23 mouse cellular contexts compared by ENCODE assay signal in the genomic region with DNA sequence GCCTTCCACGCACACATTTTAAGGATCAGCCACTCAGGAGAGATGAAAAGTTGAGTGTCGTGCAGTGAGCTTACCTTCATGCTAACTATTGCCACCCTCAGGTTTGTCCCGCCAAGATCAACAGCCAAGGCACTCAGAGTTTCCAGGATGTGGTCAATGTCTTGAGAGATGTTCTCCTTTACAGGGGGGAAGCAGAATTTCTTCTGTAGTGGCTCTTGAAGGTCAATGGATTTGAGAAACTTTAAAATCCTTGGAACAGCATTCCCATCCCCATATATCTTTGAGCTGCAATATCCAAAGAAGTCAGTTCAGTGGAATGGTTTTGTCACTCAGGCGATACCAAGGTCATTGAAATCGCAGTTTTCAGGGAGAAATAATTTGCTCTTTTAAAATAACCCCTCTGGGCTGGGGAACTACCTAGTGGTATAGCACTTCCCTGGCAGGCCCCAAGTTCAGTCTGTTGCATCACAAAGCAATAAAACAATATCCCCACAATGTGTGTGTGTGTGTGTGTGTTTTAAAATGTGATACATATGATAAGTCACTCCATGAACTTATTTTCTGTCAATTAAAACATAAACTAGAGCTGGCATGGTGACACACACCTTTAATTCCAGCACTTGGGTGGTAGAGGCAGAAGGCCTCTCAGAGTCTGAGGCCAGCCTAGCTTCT. TPM values are rescaled to one million over a fixed set of nuclear protein-coding genes. Genes with fewer than 3 reads are reported as not detected.
DNase-seq lines count a peak whose midpoint lies in the region; ATAC-seq and TF ChIP-seq lines count a peak whose summit lies in the region.
"Had no signal": no experiment of that assay in that cellular context is flagged by ENCODE, and none has a peak within 500 bp of the region (broad histone marks: within the 10 kb centered on the region; RNA-seq: fewer than 3 reads in every experiment).

No protein-coding gene starts in this region.

- no peak overlapping the region for H3K4me3 ChIP-seq in spleen, adult 2 months (ENCODE audit: extremely low read depth, insufficient read depth, insufficient read length)
- H3K4me3 ChIP-seq: embryonic facial prominence, embryonic 10.5 days; forebrain, embryonic 13.5 days; gastrocnemius, adult 2 months; heart, embryonic 10.5 days; hindbrain, embryonic 13.5 days had no signal

- H3K27me3 ChIP-seq in spleen, adult 2 months (ENCODE audit: control insufficient read depth, insufficient read depth, low read length) = no peaks in the 10 kb centered on the region
- H3K27me3 ChIP-seq: forebrain, embryonic 13.5 days; hindbrain, embryonic 13.5 days had no signal

- H3K4me1 ChIP-seq in spleen, adult 2 months (ENCODE audit: control insufficient read depth, insufficient read depth, insufficient read length) = no peaks in the 10 kb centered on the region
- H3K4me1 ChIP-seq: embryonic facial prominence, embryonic 10.5 days; forebrain, embryonic 13.5 days; heart, embryonic 10.5 days; hindbrain, embryonic 13.5 days had no signal

- 71% methylated on average over 5 of the region's 5 CpGs for WGBS in spleen, adult 2 months

- peak in 1 of 2 experiments; percentile 27 for DNase-seq in spleen, adult 2 months (ENCODE audit: low read depth in 1 of 2, low spot score in 2 of 2)
- no peak for DNase-seq in spleen, adult 12 weeks (ENCODE audit: low spot score)
- peak; percentile 64 for DNase-seq in naive thymus-derived CD4-positive, alpha-beta T cell, adult 2 months (ENCODE audit: low read depth)
- no peak for DNase-seq in heart, adult 11 months
- DNase-seq in right cerebral cortex, postnatal 4 days = no peak
- DNase-seq in gastrocnemius, adult 8-10 months (ENCODE audit: low spot score in 2 of 2) = no peak
- DNase-seq: adrenal gland, postnatal 14 days; cerebellum, adult 11-12 months; cerebellum, adult 9-11 months; cerebellum, postnatal 36 days; forebrain, postnatal 0 days; gastrocnemius, adult 2 months; gastrocnemius, postnatal 36 days; heart, adult 18-20 months; heart, postnatal 10 days; heart, postnatal 4 days; kidney, adult 2 months had no signal

- peaks cover 31% of the 10 kb centered on the region for H3K36me3 ChIP-seq in spleen, adult 2 months (ENCODE audit: control insufficient read depth, insufficient read depth, low read length)

- H3K27ac ChIP-seq in spleen, adult 2 months (ENCODE audit: insufficient read depth, low read length) = peak overlapping the region; percentile 45; the same call in 1 of the 2 replicates
- H3K27ac ChIP-seq: embryonic facial prominence, embryonic 10.5 days; forebrain, embryonic 13.5 days; gastrocnemius, adult 2 months; heart, embryonic 10.5 days; hindbrain, embryonic 13.5 days had no signal

- TF ChIP-seq CTCF in spleen, adult 2 months (IDR thresholded peaks at IDR 0.05; ENCODE audit: extremely low read depth, insufficient read depth, insufficient read length, insufficient replicate concordance) = no peak

- peak; percentile 84 for ATAC-seq in CD4-positive, CD25-positive, alpha-beta regulatory T cell, adult 4 months
- peak; percentile 83 for ATAC-seq in activated CD4-positive, CD25-positive, alpha-beta regulatory T cell, adult 4 months
- ATAC-seq: forebrain, embryonic 13.5 days; forebrain, postnatal 0 days had no signal

- TF ChIP-seq POLR2A in spleen, adult 2 months (IDR thresholded peaks at IDR 0.05; ENCODE audit: low read depth, low read length) = no peak

RNA-seq across cellular contexts. Expression of gene Gne, which starts 39.2 kb away (rescaled TPM):
- polyA plus RNA-seq in spleen, adult 2 months (2012; rRNA removed) = 21.8 and 25.1 TPM in 2 replicates
- polyA plus RNA-seq in CD4-positive, CD25-positive, alpha-beta regulatory T cell, adult 4 months (2017; shearing (Covaris generic)) = 10 to 100 TPM; 20.5 to 20.9 TPM
- polyA plus RNA-seq in activated CD4-positive, CD25-positive, alpha-beta regulatory T cell, adult 4 months (2017; shearing (Covaris generic)) = 10 to 100 TPM; 14.1 to 17.9 TPM
- total RNA-seq in gastrocnemius, adult 8-10 months (2022) = 10 to 100 TPM; 10.4 to 15.0 (median 11.0) TPM

RNA-seq across cellular contexts. Expression of gene Clta, which starts 40.6 kb away (rescaled TPM):
- 183 and 235 TPM in 2 replicates for polyA plus RNA-seq in spleen, adult 2 months (2012; rRNA removed)
- polyA plus RNA-seq in CD4-positive, CD25-positive, alpha-beta regulatory T cell, adult 4 months (2017; shearing (Covaris generic)) = 10 to 100 TPM; 66.1 to 83.6 TPM
- 100 to 1,000 TPM; 109 to 116 TPM for polyA plus RNA-seq in activated CD4-positive, CD25-positive, alpha-beta regulatory T cell, adult 4 months (2017; shearing (Covaris generic))
- total RNA-seq in gastrocnemius, adult 8-10 months (2022) = 10 to 100 TPM; 41.3 to 51.1 (median 46.3) TPM
